Mouse (Mus musculus): ENCODE results near the gene Piwil4. TPM values are rescaled to one million over a fixed set of nuclear protein-coding genes. Genes with fewer than 3 reads are reported as not detected.
"Not testable (repeated sequence)": the region's sequence is repeated elsewhere in the genome, so short reads cannot be mapped to it uniquely, and the experiment has no call there.

The Piwil4 gene
- polyA plus RNA-seq, 1 experiment from 2014 or later: 1.2 TPM

DNA sequence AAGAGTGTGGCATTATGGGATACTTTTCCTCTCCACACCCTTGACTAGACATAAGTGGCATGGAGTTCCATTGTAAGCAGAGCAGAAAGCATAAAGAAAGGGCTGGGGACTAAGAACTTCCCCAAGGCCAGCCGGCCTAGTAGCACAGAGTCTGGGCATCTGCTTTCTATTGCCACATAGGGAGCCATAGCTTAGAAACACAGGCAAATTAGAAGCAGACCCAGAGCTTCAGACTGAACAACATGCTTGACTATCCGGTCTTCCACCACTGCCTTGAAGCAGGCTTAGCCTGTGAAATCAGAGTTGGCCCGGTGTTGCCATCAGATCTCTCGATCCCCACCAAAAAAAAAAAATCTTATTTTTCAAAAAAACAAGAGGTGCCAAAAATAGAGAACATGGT, 67.4 kb downstream of the Piwil4 start:
- no peak for DNase-seq (ENCODE audit: low spot score)

DNA sequence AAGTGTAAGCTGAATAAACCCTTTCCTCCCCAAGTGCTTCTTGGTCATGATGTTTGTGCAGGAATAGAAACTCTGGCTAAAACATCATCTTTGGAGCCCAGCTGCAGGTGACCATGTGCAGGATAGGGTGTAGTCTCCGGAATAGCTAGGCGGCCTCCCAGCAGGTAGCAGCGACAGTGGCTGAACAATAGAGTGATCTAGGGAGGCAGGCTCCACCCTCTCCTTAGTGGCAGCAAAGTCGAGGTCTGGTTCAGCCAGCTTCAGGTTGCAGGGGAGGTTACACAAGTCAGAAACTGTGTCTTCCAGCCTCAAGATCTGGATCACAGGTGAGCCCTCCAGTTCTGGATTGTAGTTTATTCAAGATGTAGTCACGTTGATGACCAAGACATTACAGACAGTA, 68.6 kb downstream of the Piwil4 start:
- not testable (repeated sequence) for DNase-seq (ENCODE audit: low spot score)

DNA sequence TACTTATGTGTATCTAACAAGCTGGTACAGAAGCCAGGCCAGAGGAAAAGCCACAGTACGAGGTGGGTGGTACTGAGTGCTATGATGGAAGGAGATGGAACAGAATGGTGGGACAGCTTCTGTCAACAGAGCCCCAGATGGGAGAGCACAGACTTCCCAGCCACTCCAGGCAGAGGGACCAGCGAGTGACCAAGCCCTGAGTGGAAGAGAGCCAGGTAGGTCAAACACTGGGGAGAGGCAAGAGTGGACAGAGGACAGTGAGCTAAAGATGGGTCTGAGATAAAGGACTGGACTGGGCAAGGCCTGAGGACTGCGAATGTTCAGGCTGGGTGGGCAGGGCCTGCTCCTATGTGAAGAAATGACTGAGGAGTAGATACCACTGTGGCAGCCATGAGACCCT, 72.2 kb downstream of the Piwil4 start:
- DNase-seq (ENCODE audit: low spot score): no peak

DNA sequence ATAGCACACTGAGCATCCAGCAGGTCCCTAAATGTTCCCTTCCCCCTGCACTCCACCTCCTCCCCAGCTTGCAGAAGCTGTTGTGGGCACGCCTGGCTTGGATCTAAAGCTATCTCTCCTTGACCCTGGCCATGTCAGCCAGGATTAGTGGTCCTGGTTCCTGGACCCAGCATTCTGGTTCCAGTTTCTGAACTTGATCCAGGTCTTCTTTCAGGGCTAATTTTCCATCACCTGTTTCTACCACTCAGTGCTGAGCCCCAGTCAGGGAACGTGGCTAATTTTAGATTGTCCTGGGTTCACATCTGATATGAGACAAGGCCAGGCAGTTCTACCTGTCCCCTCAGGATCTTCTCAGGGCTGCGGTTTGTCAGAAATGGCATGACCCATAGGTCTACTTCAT, 74.5 kb downstream of the Piwil4 start:
- no peak for DNase-seq (ENCODE audit: low spot score)

DNA sequence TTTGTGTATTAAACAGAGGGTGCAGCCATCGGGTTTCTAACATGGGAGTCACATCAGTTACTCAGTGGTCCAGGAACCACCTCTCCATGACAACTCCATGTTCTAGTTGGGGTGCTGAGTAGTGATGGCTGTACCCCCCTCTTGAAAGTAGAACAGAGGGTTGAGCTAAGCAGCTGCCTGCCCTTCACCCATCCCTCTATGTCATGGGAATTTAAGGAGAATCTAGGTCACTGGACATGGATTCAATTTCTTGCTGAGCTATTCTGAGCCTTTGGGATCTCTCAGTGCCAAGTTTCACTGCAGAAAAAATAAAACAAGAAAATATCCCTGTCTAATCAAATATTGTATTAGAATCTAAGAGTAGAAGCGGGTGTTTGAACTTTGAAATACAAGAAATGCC, 76.9 kb downstream of the Piwil4 start:
- DNase-seq (ENCODE audit: low spot score): no peak

DNA sequence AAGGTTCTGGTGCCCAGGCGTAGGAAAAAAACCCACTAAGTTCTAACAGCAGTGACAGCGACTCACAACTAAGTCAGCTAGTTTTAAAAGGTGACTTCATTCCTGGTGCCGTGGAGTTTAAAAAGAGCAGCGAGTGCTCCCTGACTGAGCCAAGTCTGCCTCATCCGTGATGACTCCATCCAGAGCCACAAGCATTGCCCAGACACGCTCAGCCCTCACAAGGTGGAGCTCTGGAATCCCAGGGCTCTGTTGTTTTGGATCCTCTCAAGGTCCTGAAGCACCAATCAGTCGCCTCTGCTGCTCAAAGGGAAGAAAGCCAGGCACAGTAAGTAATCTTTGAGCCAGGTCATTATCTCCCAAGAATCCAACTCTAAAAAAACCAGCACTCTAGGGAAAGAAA, 77.7 kb downstream of the Piwil4 start:
- DNase-seq (ENCODE audit: low spot score): no peak

DNA sequence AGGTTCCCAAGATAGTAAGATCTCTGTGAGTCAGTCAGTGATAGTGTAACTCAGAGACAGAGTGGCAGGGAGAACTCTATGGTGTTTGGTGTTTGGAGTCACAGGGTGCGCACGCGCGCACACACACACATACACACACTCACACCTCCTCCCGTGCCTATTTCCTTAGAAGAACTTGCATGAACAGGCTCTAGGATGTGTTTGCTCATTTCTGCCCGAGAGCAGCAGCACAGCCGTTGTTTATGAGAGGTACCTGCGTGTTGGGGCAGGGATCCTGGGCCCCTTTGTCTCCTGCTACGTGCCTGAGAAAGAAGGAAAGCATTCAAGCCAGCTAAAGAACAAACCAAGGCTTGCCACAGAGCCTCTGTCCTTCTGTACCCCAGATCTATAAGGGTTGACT, 78.4 kb downstream of the Piwil4 start:
- DNase-seq (ENCODE audit: low spot score): no peak

DNA sequence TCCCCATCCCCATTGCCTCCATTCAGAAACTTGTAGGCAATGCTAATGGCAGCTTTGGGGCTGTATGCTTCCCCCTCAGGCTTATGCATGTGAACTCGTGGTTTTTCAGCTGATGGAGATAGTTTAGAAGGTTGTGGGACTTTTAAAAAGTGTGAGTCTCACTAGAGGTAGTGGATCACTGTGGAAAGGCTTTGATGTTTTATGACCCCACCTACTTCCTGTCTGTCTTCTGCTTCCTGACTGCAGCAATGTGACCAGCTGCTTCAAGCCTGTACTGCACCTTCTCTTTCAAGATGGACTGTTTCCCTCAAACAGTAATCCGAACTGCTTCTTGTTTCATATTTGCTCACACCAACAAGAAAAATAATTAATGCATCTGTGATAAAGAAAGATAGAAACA, 82.6 kb downstream of the Piwil4 start:
- peak; percentile 33 for DNase-seq (ENCODE audit: low spot score)

DNA sequence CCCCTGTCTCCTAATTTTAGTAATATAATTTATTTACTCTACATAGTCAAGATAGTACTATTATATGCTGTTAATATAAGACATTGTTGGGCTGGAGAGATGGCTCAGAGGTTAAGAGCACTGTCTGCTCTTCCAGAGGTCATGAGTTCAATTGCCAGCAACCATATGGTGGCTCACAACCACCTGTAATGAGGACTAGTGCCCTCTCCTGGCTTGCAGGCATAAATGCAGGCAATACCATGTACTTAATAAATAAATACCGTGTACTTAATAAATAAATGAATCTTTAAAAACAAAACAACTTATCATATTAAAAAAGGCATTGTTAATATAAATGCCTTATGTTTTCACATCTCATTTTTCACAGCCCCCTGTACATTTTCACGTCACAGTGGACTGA, 86.5 kb downstream of the Piwil4 start:
- no peak for DNase-seq (ENCODE audit: low spot score)

DNA sequence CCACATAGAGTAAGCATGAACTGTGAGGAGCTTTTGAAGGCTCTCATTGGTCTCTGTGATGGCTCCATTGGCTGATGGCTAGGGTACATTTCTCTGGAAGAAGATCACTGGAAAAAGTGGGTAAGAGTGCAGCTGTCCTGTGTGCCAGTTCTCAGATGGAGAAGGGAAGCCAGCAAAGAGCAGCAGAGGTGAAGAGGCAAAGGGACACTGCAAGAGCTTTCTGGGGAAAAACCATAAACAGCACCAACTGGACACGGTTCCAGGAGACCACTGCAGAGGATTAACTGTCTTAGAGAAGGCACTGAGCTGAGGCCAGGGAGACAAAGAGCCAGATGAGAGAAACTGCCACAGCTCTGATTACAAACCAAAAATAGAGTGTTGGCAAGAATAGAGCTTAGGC, 87.8 kb downstream of the Piwil4 start:
- DNase-seq (ENCODE audit: low spot score): no peak

DNA sequence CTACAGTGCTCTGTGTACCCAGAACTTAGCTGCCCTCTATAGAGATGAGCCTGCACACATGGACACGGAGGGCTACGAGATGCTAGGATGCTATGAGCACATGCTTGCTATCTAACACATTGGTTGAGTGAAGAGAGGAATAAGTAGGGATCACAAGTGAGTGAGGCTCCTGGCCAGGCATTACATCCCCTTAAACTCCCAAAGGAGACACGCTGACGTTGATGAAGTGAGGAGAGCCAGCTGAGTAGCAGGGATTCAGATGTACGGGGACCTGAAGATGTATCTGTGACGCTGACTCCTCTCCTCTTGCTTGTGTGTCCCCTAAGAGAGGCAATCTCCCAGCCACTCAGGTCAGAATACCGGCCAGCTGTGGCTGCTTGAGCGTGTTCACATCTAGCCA, 92.7 kb downstream of the Piwil4 start:
- DNase-seq (ENCODE audit: low spot score): no peak

DNA sequence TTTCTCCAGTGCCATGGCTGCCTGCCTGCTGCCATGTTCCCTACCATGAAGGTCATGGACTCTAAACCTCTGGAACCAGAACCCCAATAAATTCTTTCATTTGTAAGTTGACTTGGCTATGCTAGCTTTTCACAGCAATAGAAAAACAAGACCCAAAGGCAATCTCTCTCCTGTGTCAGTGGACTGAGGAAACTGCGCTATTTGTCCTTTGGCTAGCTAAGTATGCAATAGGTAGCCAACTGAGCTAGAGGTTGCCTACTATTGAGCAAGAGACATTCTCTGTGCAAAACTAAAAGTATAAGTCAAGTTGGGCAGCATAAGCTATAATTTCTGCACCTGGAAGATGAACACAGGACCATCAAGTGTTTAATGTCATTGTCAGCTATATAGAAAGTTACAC, 93.9 kb downstream of the Piwil4 start:
- DNase-seq (ENCODE audit: low spot score): no peak

Other genes with a start within 250 kb of the Piwil4 start
- 0.36 and 0.44 TPM in 2 replicates for gene Kdm4d, start 240.3 kb downstream of the Piwil4 start, polyA plus RNA-seq (2015; fragmentation: Nextera tagmentation; extraction: Ambion mirVana)
- gene Cwc15, start 240.1 kb downstream of the Piwil4 start, polyA plus RNA-seq (2015; fragmentation: Nextera tagmentation; extraction: Ambion mirVana): 222 and 227 TPM in 2 replicates
- 6.6 and 7.9 TPM in 2 replicates for gene Amotl1, start 95.7 kb downstream of the Piwil4 start, polyA plus RNA-seq (2015; fragmentation: Nextera tagmentation; extraction: Ambion mirVana)
- gene Fut4, start 11.7 kb upstream of the Piwil4 start, polyA plus RNA-seq (2015; fragmentation: Nextera tagmentation; extraction: Ambion mirVana): 1.9 TPM in 2 replicates
- gene 1700012B09Rik, start 30.3 kb upstream of the Piwil4 start, polyA plus RNA-seq (2015; fragmentation: Nextera tagmentation; extraction: Ambion mirVana): 0.77 TPM in 2 replicates
- 25.8 and 27.8 TPM in 2 replicates for gene Mre11a, start 43.9 kb upstream of the Piwil4 start, polyA plus RNA-seq (2015; fragmentation: Nextera tagmentation; extraction: Ambion mirVana)
- 50.1 and 52.6 TPM in 2 replicates for gene Ankrd49, start 44.1 kb upstream of the Piwil4 start, polyA plus RNA-seq (2015; fragmentation: Nextera tagmentation; extraction: Ambion mirVana)
- 7.4 and 9.4 TPM in 2 replicates for gene Gpr83, start 119.5 kb upstream of the Piwil4 start, polyA plus RNA-seq (2015; fragmentation: Nextera tagmentation; extraction: Ambion mirVana)
- 14.7 and 21.0 TPM in 2 replicates for gene Izumo1r, start 163.2 kb upstream of the Piwil4 start, polyA plus RNA-seq (2015; fragmentation: Nextera tagmentation; extraction: Ambion mirVana)